ENCODE assay signal across 8 mouse cellular contexts in the genomic region with DNA sequence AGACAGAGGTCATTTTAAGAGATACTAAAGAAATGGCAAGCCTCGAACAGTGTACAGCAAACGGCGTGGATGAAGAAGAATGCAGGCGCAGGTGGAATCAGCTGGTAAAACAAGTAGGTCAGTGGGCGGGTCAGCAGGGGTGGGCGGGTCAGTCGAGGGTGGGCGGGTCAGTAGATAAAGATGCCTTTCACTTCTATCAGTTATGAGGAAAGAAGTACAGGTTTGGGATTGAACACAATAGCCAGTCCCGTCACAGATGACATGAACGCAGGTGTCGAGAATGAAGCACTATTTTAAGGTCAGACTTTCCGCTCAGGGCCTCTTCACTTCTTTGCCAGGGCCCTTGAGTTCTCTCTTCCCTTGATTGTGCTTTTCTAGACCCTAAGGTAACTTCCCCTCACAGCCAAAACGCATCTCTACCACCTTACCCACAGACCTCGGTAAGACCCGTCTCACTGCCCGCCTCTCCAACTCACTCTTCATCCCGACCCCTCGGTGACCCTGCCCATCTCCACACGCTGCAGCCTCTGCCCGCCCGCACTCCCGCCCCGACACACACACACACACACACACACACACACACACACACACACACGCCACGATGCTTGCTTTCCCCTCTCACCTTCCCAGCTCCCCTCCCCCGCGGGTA. TPM values are rescaled to one million over a fixed set of nuclear protein-coding genes. Genes with fewer than 3 reads are reported as not detected.
DNase-seq lines count a peak whose midpoint lies in the region; ATAC-seq and TF ChIP-seq lines count a peak whose summit lies in the region.

No protein-coding gene starts in this region.

- no peak for TF ChIP-seq CTCF in spleen, adult 2 months (IDR thresholded peaks at IDR 0.05; ENCODE audit: extremely low read depth, insufficient read depth, insufficient read length, insufficient replicate concordance)

- H3K9me3 ChIP-seq in limb, embryonic 12.5 days: no peaks in the 10 kb centered on the region
- no peaks in the 10 kb centered on the region for H3K9me3 ChIP-seq in neural tube, embryonic 14.5 days (ENCODE audit: control insufficient read depth, low read length)

- H3K4me2 ChIP-seq in limb, embryonic 12.5 days: peak overlapping the region; percentile 73
- H3K4me2 ChIP-seq in neural tube, embryonic 14.5 days (ENCODE audit: low read depth, low read length): peak overlapping the region; percentile 66

- no peaks in the 10 kb centered on the region for H3K27me3 ChIP-seq in spleen, adult 2 months (ENCODE audit: control insufficient read depth, insufficient read depth, low read length)
- H3K27me3 ChIP-seq in limb, embryonic 12.5 days: no peaks in the 10 kb centered on the region; the same call in 1 of the 2 replicates
- no peaks in the 10 kb centered on the region for H3K27me3 ChIP-seq in neural tube, embryonic 14.5 days (ENCODE audit: control insufficient read depth, insufficient read depth, low read length)

- no peak for ATAC-seq in CD4-positive, CD25-positive, alpha-beta regulatory T cell, adult 4 months
- no peak; the same call in 1 of the 2 replicates for ATAC-seq in limb, embryonic 12.5 days (ENCODE audit: insufficient number of reproducible peaks, insufficient read depth, low FRiP score, low TSS enrichment, low read depth)
- no peak for ATAC-seq in neural tube, embryonic 14.5 days (ENCODE audit: low read depth)

- H3K9ac ChIP-seq in limb, embryonic 12.5 days (replicated peaks): peak overlapping the region; percentile 79
- peak overlapping the region; percentile 41; the same call in 1 of the 2 replicates for H3K9ac ChIP-seq in neural tube, embryonic 14.5 days (replicated peaks; ENCODE audit: low read depth, low read length)

- H3K4me1 ChIP-seq in spleen, adult 2 months (ENCODE audit: control insufficient read depth, insufficient read depth, insufficient read length): no peaks in the 10 kb centered on the region; the same call in 1 of the 2 replicates
- peaks cover 12% of the 10 kb centered on the region for H3K4me1 ChIP-seq in limb, embryonic 12.5 days (replicated peaks)
- H3K4me1 ChIP-seq in neural tube, embryonic 14.5 days (ENCODE audit: control insufficient read depth, insufficient read depth, low read length): peaks cover 13% of the 10 kb centered on the region; the same call in 1 of the 2 replicates

- DNase-seq in CD4-positive, CD25-positive, alpha-beta regulatory T cell, adult 2 months (ENCODE audit: low read depth, low spot score): peak; percentile 33
- no peak for DNase-seq in spleen, adult 2 months (ENCODE audit: low read depth in 1 of 2, low spot score in 2 of 2)
- no peak for DNase-seq in spleen, postnatal 14 days (ENCODE audit: low spot score in 2 of 2)
- no peak for DNase-seq in right cerebral cortex, postnatal 25 days
- DNase-seq in spleen, postnatal 4 days (ENCODE audit: low spot score in 2 of 2): no peak

- peak overlapping the region; percentile 77 for H3K4me3 ChIP-seq in spleen, adult 2 months (ENCODE audit: extremely low read depth, insufficient read depth, insufficient read length)
- peak overlapping the region; percentile 68 for H3K4me3 ChIP-seq in limb, embryonic 12.5 days (replicated peaks)
- peak overlapping the region; percentile 40 for H3K4me3 ChIP-seq in neural tube, embryonic 14.5 days (ENCODE audit: low read depth, low read length)

- 11% methylated on average over 23 of the region's 27 CpGs for WGBS in spleen, adult 2 months
- WGBS in limb, embryonic 12.5 days: 12% methylated on average over 25 of the region's 27 CpGs
- 11% methylated on average over 25 of the region's 27 CpGs for WGBS in neural tube, embryonic 14.5 days

- no peak for TF ChIP-seq POLR2A in spleen, adult 2 months (IDR thresholded peaks at IDR 0.05; ENCODE audit: low read depth, low read length)

- H3K27ac ChIP-seq in spleen, adult 2 months (ENCODE audit: insufficient read depth, low read length): peak overlapping the region; percentile 49
- peak overlapping the region; percentile 56; the same call in 1 of the 2 replicates for H3K27ac ChIP-seq in limb, embryonic 12.5 days
- H3K27ac ChIP-seq in neural tube, embryonic 14.5 days (ENCODE audit: low read depth, low read length): no peak overlapping the region

- peaks cover under 1% of the 10 kb centered on the region for H3K36me3 ChIP-seq in spleen, adult 2 months (ENCODE audit: control insufficient read depth, insufficient read depth, low read length)
- peaks cover 5% of the 10 kb centered on the region for H3K36me3 ChIP-seq in limb, embryonic 12.5 days
- H3K36me3 ChIP-seq in neural tube, embryonic 14.5 days (ENCODE audit: control insufficient read depth, insufficient read depth, low read length): no peaks in the 10 kb centered on the region

RNA-seq across cellular contexts. Expression of gene Zscan20, which starts 0.5 kb away (rescaled TPM):
- polyA plus RNA-seq in CD4-positive, CD25-positive, alpha-beta regulatory T cell, adult 4 months (2017; shearing (Covaris generic)): 1 to 10 TPM; 3.1 TPM
- 4.6 and 5.0 TPM in 2 replicates for polyA plus RNA-seq in spleen, adult 2 months (2012; rRNA removed)
- polyA plus RNA-seq in limb, embryonic 12.5 days (2016; fragmentation: Nextera tagmentation; extraction: Ambion mirVana): 5.9 TPM in 2 replicates
- polyA plus RNA-seq in neural tube, embryonic 14.5 days (2014; fragmentation: Nextera tagmentation; extraction: Ambion mirVana): 3.4 and 3.9 TPM in 2 replicates

RNA-seq across cellular contexts. Expression of gene Tlr12, which starts 9.0 kb away (rescaled TPM):
- polyA plus RNA-seq in CD4-positive, CD25-positive, alpha-beta regulatory T cell, adult 4 months (2017; shearing (Covaris generic)): 1 to 10 TPM; 2.0 to 6.1 TPM
- 10.7 and 10.9 TPM in 2 replicates for polyA plus RNA-seq in spleen, adult 2 months (2012; rRNA removed)
- polyA plus RNA-seq in limb, embryonic 12.5 days (2016; fragmentation: Nextera tagmentation; extraction: Ambion mirVana): 1.2 and 1.3 TPM in 2 replicates
- polyA plus RNA-seq in neural tube, embryonic 14.5 days (2014; fragmentation: Nextera tagmentation; extraction: Ambion mirVana): 0.35 and 0.48 TPM in 2 replicates

RNA-seq across cellular contexts. Expression of gene Phc2, which starts 45.1 kb away (rescaled TPM):
- polyA plus RNA-seq in CD4-positive, CD25-positive, alpha-beta regulatory T cell, adult 4 months (2017; shearing (Covaris generic)): 10 to 100 TPM; 13.1 to 14.1 TPM
- 76.7 and 101 TPM in 2 replicates for polyA plus RNA-seq in spleen, adult 2 months (2012; rRNA removed)
- polyA plus RNA-seq in limb, embryonic 12.5 days (2016; fragmentation: Nextera tagmentation; extraction: Ambion mirVana): 69.0 and 81.6 TPM in 2 replicates
- polyA plus RNA-seq in neural tube, embryonic 14.5 days (2014; fragmentation: Nextera tagmentation; extraction: Ambion mirVana): 31.9 and 48.8 TPM in 2 replicates
